Mouse (Mus musculus): Measurements from ENCODE around the gene Lemd1.
"Not testable (repeated sequence)": the region's sequence is repeated elsewhere in the genome, so short reads cannot be mapped to it uniquely, and the experiment has no call there.

The Lemd1 gene

DNA sequence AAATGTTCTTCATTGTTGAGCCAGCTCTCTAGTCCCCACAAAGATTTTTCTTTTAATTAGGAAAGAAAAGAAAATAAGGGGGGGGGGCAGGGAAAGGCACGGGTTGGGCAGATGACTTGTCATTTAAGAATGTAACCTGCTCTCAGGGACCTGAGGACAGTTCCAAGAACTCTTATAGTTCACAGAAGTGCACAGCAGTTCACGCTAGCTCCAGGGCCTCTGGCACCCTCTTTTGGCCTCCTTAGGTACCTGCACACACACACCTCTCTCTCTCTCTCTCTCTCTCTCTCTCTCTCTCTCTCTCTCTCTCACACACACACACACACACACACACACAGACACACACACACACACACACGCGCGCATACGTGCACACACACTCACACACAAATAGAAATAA is 63.2 kb downstream of the Lemd1 start:
- DNase-seq (ENCODE audit: low spot score): no peak

DNA sequence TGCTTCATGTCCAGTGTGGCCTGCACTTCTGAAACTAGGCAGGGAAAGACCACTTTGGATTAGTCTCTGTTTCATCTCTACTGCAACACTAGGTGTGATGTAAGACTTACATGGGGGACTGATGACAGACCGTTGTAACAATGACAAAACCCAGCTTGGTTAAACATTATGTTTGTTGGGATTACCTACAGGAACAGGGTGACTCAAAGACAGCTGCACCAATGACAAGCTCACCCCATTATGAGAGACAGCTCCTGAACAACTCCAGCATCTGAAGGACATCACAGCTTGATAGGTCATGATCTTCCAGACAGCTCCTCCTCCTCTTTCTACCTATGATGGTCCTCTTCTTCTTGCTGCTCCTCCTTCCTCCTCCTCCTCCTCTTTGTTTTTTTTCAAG is 69.1 kb downstream of the Lemd1 start:
- DNase-seq (ENCODE audit: low spot score): no peak

DNA sequence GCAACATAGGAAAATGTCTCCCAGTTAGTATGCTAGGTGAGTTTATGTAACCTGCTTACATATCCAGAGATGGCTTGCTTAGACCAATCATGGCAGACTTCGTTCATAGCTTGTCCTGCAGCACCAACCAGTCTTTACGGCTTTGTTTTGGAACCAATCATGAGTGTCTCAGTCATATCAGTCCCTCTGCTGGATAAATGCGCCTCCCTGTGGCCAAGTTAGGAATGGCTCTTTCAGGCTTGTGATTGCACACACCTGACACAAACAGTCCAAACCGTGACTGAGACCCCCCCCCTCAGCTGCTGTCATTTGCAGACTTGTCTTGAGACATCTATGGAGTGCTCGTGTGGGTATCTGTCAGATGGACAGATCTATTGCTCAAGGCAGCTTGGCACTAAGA is 69.8 kb downstream of the Lemd1 start:
- no peak for DNase-seq (ENCODE audit: low spot score)

DNA sequence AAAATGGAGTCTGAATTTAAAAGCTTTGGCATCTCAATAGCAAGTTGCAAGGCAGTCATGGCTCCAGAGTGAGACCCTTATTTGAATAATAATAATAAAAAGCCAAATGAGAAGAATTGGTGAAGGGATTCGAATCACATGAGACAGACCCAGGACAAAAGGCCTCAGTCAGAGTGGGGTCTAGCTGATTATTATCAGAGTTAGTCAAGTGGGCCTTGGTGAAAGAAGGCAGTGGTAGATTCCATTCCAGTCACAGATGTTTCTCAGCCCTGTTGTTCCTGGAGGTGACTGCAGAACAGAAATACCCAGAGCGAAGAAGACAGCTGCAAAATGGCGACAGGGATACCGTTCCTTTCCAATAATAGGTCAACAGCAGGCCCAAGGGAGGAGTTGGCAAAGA is 72.4 kb downstream of the Lemd1 start:
- DNase-seq (ENCODE audit: low spot score): no peak

GRCm38 (mm10) chr1:132264577-132264976 is 73.3 kb downstream of the Lemd1 start:
- no peak for DNase-seq (ENCODE audit: low spot score)

DNA sequence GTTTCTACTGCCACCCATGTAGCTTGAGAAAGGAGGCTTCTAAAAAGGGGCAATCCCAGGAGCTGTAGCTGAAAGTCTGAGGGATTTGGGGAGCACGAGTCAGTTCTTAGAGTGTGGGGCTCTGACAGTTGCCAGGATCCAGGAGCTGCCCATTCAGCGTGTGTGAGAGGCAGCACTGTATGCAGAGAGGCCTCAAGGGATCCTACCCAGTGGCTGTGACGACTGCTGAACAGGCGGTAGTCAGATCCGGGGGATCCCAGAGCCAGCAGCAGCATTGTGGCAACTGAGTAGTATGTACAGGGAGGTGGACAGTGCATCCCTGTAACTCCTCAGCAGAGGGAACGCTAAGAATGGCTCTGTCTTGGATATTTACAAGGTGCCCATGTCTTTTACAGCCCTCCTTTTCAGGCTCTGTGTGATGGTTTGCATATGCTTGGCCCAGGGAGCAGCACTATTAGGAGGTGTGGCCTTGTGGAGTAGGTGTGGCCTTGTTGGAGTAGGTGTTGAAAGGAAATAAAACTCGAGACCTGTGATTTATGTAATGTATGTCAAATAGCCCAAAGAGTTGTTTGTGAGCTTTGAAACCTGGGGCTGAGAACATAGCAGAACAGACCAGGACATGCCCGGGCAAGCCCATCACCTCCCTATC is 74.1 kb downstream of the Lemd1 start:
- no peak for DNase-seq (ENCODE audit: low spot score)

DNA sequence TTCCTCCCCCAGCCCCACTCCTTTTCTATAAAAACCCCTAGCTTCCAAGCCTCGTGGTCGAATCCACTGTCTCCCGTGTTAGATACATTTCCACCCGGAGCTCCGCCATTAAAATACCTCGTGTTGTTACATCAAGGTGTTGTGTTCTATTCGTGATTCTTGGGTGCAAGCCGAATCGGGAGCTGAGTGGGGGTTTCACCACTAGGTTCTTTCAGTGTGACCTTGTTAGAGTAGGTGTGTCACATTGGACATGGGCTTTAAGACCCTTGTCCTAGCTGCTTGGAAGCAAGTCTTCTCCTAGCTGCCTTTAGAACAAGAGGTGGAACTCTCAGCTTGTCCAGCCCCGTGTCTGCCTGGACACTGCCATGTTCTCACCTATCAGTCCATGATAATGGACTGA is 74.7 kb downstream of the Lemd1 start:
- DNase-seq (ENCODE audit: low spot score): no peak

GRCm38 (mm10) chr1:132266791-132267557 is 75.7 kb downstream of the Lemd1 start:
- DNase-seq (ENCODE audit: low spot score): no peak

- no peak for DNase-seq (ENCODE audit: low spot score)
These were observed 76.7 kb downstream of the Lemd1 start for GRCm38 (mm10) chr1:132267959-132268358.

GRCm38 (mm10) chr1:132268418-132269060 is 77.3 kb downstream of the Lemd1 start:
- no peak for DNase-seq (ENCODE audit: low spot score)

DNA sequence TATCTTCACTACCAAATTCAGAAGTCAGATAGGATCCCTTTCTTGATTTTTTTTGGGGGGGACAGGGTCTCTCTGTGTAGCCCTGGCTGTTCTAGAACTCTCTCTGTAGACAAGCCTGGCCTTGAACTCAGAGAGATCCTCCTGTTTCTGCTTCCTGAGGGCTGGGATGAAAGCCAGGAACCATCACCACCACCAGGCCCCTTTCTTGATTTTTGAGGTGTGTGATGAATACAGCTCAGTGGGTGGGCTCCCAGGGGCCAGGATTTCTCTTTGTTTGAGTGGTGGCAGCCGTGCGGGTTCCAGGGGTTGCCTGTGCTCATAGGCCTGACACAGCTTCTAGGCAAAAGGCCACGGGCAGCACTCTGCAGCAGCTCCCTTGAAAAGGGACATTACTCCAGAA is 80.0 kb downstream of the Lemd1 start:
- DNase-seq (ENCODE audit: low spot score): no peak

DNA sequence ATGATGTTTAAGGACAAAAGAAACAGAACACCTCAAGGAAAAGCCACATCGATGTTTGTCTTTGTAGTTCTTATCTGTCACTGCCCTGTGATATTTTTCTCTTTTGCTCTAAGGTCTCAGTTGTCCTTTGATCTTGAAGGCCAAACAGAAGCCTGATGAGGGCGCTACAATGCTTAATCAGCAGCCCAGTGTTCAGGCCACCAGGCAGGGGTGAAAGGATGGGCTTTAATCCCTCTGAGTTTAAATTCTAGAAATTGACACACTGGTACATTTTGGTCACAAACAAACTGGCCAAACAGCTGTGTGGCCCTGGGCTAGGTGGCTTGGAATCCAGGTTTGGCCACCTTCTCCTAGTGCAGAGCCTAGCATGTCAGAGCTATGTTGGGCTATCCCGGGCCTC is 85.5 kb downstream of the Lemd1 start:
- DNase-seq (ENCODE audit: low spot score): no peak

GRCm38 (mm10) chr1:132277124-132277523 is 85.9 kb downstream of the Lemd1 start:
- no peak for DNase-seq (ENCODE audit: low spot score)

GRCm38 (mm10) chr1:132280636-132281035 is 89.4 kb downstream of the Lemd1 start:
- not testable (repeated sequence) for DNase-seq (ENCODE audit: low spot score)

DNA sequence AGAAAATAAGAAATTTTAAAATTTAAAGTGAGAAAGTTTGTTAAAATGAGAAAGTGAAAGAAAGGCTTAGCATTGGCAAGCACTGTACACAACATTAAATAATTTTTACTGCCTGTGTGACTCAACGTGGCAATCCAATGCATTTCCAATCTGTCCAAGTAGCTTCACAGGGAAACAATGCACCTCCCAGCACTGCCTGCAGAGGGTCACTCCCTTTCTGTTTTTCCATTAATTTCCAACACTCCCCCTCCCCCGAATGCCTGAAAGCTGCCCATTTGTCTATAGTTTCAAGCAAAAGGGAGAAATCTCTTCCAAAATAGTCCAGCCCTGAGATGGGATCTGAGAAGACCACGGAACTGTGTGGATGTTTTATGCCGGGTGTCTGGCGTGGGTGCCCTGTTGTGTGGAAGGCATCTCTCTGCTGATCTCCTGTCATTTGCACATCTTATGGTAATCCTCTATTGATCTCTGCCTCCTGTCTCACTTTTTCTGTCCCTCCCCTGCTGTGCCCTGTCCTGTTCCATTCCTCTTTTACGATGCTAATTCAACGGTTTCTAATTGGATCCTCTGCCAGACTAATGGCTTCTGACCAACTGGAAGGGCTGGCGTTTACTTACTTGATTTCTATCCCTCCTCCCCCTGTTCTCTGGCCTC is 90.4 kb downstream of the Lemd1 start:
- DNase-seq (ENCODE audit: low spot score): no peak

DNA sequence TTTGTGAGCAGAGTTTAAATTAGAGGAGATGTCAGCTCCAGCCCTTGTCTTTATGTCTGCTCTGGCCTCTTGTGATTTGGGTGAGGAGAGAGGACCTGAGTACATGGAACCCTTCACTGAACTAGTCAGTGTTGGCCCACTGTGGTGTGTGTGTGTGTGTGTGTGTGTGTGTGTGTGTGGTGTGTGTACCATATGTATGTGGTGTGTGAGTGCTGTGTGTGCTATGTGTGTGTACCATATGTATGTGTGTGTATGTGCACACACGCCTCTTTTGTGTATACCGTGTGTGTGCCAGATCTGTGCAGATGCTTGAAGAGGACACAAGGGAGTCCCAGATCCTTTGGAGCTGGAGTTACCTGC is 90.9 kb downstream of the Lemd1 start:
- no peak for DNase-seq (ENCODE audit: low spot score)

DNA sequence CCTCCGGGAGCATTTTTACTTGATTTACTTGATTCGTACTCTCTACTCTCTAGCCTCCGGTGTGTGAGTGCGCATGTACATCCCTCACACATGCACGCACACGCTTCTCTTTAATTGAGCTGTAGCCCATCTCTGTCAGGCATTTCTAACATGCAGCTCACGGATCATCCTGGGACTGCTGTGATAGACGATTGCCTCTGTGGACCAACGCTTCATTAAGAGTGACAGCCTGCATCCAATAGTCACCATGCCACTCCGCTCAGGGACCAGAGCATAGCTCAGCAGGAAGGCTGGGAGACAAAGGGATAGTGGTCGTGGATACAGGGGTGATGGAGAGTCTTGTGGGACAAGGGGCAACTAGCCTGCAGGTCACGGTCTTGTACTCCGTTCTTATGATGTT is 91.8 kb downstream of the Lemd1 start:
- DNase-seq (ENCODE audit: low spot score): no peak

DNA sequence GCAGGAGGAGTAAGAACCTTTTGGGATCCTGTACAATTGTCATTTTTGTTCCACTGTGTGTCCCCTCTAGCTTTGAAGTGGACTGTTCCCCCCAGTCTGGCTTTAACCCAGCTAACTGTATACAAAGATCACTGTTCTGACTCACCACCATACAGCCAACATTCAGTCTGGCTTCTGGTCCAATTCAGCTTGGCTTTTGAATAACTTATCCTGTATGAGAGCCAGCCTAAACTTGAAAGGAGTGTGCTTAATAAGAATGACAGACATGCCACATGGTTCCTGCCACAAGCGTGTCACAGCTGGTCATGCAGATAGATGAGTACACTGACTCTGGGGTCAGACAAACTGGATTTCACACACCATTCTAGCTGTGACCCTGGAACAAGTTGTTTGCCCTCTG is 95.5 kb downstream of the Lemd1 start:
- no peak for DNase-seq (ENCODE audit: low spot score)

GRCm38 (mm10) chr1:132287445-132287844 is 96.2 kb downstream of the Lemd1 start:
- no peak for DNase-seq (ENCODE audit: low spot score)

DNA sequence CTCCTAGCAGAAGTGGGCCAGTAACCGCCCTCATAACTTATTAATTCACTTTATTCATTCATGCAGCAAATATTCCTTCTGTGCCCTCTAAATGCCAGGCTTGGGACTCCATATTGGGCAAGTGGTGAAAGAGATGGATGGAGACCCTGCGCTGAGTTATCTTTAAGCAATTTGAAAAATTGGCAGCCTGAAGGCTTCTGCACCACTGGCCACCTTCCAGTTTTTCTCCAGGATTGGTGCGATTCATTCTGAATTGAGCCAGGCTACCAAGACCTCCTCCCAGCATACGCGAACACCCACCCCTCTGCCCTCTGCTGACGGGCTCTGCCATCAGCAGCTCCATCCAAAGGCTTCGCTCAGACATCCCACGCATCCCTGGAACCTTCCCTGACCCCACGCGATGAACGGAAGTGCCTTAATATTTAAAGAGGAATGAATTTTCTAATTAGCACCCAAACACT is 96.8 kb downstream of the Lemd1 start:
- DNase-seq (ENCODE audit: low spot score): no peak

GRCm38 (mm10) chr1:132289965-132290364 is 98.7 kb downstream of the Lemd1 start:
- no peak for DNase-seq (ENCODE audit: low spot score)

- no peak for DNase-seq (ENCODE audit: low spot score)
These were observed 99.9 kb downstream of the Lemd1 start for GRCm38 (mm10) chr1:132290921-132291675.

All from testis, postnatal 14 days (tissue).